Mouse (Mus musculus) adrenal gland, adult 8-10 months (tissue): ENCODE measurements around the gene Sh2b3. TPM values are rescaled to one million over a fixed set of nuclear protein-coding genes. Genes with fewer than 3 reads are reported as not detected.

Experiments used
- DNase-seq: peaks from one replicate; pipeline ENCODE4 v3.0.0; 2022
- total RNA-seq, 4 experiments: library from RNA; stranded (reverse); gene quantifications; 2 replicates each; pipeline ENCODE4 v1.2.4; 2022

Gene Sh2b3
- total RNA-seq, 4 experiments from 2014 or later, result 34.5 to 37.3 (median 36.0) TPM

GRCm38 (mm10) chr5:121822786-121823505, 14.5 kb downstream of the Sh2b3 start:
- no peak for DNase-seq

- DNase-seq, result no peak
Observed at GRCm38 (mm10) chr5:121821552-121821951, 15.9 kb downstream of the Sh2b3 start.

- DNase-seq, result no peak
Observed at GRCm38 (mm10) chr5:121821116-121821515, 16.3 kb downstream of the Sh2b3 start.

GRCm38 (mm10) chr5:121820657-121821056, 16.8 kb downstream of the Sh2b3 start:
- no peak for DNase-seq

- no peak for DNase-seq
Observed at GRCm38 (mm10) chr5:121820161-121820560, 17.3 kb downstream of the Sh2b3 start.

GRCm38 (mm10) chr5:121819559-121819958, 17.9 kb downstream of the Sh2b3 start:
- no peak for DNase-seq

- no peak for DNase-seq
Observed at GRCm38 (mm10) chr5:121818862-121819261, 18.6 kb downstream of the Sh2b3 start.

GRCm38 (mm10) chr5:121818401-121818800, 19.0 kb downstream of the Sh2b3 start:
- DNase-seq, result no peak

- no peak for DNase-seq
Observed at GRCm38 (mm10) chr5:121817551-121817950, 19.9 kb downstream of the Sh2b3 start.

- no peak for DNase-seq
Observed at GRCm38 (mm10) chr5:121816611-121817010, 20.8 kb downstream of the Sh2b3 start.

GRCm38 (mm10) chr5:121815867-121816380, 21.5 kb downstream of the Sh2b3 start:
- no peak for DNase-seq

GRCm38 (mm10) chr5:121815067-121815466, 22.4 kb downstream of the Sh2b3 start:
- no peak for DNase-seq

GRCm38 (mm10) chr5:121813744-121814143, 23.7 kb downstream of the Sh2b3 start:
- DNase-seq, result no peak

GRCm38 (mm10) chr5:121812526-121813243, 24.8 kb downstream of the Sh2b3 start:
- DNase-seq, result no peak

GRCm38 (mm10) chr5:121811485-121811931, 25.9 kb downstream of the Sh2b3 start:
- no peak for DNase-seq

GRCm38 (mm10) chr5:121810331-121811151, 26.9 kb downstream of the Sh2b3 start:
- no peak for DNase-seq

- DNase-seq, result no peak
Observed at GRCm38 (mm10) chr5:121809667-121810224, 27.7 kb downstream of the Sh2b3 start.

GRCm38 (mm10) chr5:121808202-121808601, 29.2 kb downstream of the Sh2b3 start:
- no peak for DNase-seq

- DNase-seq, result no peak
Observed at GRCm38 (mm10) chr5:121807186-121807585, 30.3 kb downstream of the Sh2b3 start.

- DNase-seq, result no peak
Observed at GRCm38 (mm10) chr5:121798447-121798846, 39.0 kb downstream of the Sh2b3 start.

- DNase-seq, result no peak
Observed at GRCm38 (mm10) chr5:121795800-121796199, 41.6 kb downstream of the Sh2b3 start.

GRCm38 (mm10) chr5:121791026-121791425, 46.4 kb downstream of the Sh2b3 start:
- DNase-seq, result no peak
